Comparison of ENCODE assay signal across 21 mouse cellular contexts in the genomic region with DNA sequence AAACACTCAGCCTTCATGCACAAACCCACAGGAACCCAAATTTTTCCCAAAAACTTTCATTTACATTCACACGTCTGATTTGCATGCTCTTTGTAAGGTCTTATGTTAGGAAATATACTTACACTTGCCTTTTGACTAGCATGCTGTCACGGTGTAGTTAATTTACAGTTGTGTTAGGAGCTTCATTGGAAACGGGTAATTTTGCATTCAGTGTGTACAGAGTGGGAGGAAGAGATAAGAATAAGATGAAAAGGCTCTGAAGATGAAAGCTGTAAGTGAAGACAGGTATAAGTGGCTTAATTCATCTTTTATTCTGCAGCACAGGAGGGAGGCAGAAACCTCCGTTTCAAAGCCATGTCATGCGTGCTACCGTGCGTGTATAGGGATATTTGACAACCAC.
A peak's percentile ranks its signal among the peaks of the same experiment; 100 is the strongest.
DNase-seq lines count a peak whose midpoint lies in the region; ATAC-seq and TF ChIP-seq lines count a peak whose summit lies in the region.
"Had no signal": no experiment of that assay in that cellular context is flagged by ENCODE, and none has a peak within 500 bp of the region (broad histone marks: within the 10 kb centered on the region; RNA-seq: fewer than 3 reads in every experiment).

No protein-coding gene starts in this region.

- H3K27ac ChIP-seq in hindbrain, embryonic 14.5 days = peak overlapping the region; percentile 21; the same call in 1 of the 2 replicates
- no peak overlapping the region for H3K27ac ChIP-seq in hindbrain, embryonic 10.5 days
- 0 out of 2 replicates have a peak overlapping the region, but pooled peaks have one; percentile 9 for H3K27ac ChIP-seq in midbrain, embryonic 14.5 days (replicated peaks; ENCODE audit: low read depth, low read length)
- 0 out of 2 replicates have a peak overlapping the region, but pooled peaks have one; percentile 51 for H3K27ac ChIP-seq in midbrain, postnatal 0 days (ENCODE audit: low read depth, low read length)
- H3K27ac ChIP-seq: heart, adult 2 months; heart, embryonic 10.5 days; heart, embryonic 13.5 days; hindbrain, embryonic 15.5 days had no signal

- no peak for TF ChIP-seq POLR2A in brain, embryonic 14.5 days (IDR thresholded peaks at IDR 0.05; ENCODE audit: borderline replicate concordance, extremely low read depth, insufficient read depth, insufficient read length, poor library complexity, severe bottlenecking)

- no peak for TF ChIP-seq CTCF in brain, embryonic 14.5 days (IDR thresholded peaks at IDR 0.05; ENCODE audit: borderline replicate concordance, extremely low read depth, insufficient read depth, insufficient read length)
- no peak for TF ChIP-seq CTCF in midbrain, postnatal 0 days (IDR thresholded peaks at IDR 0.05)

- no peak overlapping the region for H3K9ac ChIP-seq in hindbrain, embryonic 14.5 days
- no peak overlapping the region for H3K9ac ChIP-seq in midbrain, embryonic 14.5 days (replicated peaks; ENCODE audit: low read length)
- no peak overlapping the region for H3K9ac ChIP-seq in midbrain, postnatal 0 days (replicated peaks; ENCODE audit: low read length, poor library complexity, severe bottlenecking)
- H3K9ac ChIP-seq: heart, embryonic 13.5 days; hindbrain, embryonic 15.5 days had no signal

- 45% methylated on average over 7 of the region's 7 CpGs for WGBS in hindbrain, embryonic 14.5 days
- 66% methylated on average over 7 of the region's 7 CpGs for WGBS in hindbrain, embryonic 10.5 days
- WGBS in midbrain, embryonic 14.5 days = 29% methylated on average over 7 of the region's 7 CpGs
- WGBS in midbrain, postnatal 0 days = 25% methylated on average over 7 of the region's 7 CpGs

- H3K4me2 ChIP-seq in hindbrain, embryonic 14.5 days (replicated peaks) = no peak overlapping the region
- no peak overlapping the region for H3K4me2 ChIP-seq in midbrain, embryonic 14.5 days (ENCODE audit: low read length)
- H3K4me2 ChIP-seq in midbrain, postnatal 0 days (ENCODE audit: low read depth, low read length, poor library complexity, severe bottlenecking) = no peak overlapping the region
- H3K4me2 ChIP-seq: heart, embryonic 13.5 days; hindbrain, embryonic 15.5 days had no signal

- H3K4me3 ChIP-seq in hindbrain, embryonic 14.5 days (replicated peaks; ENCODE audit: low read length) = no peak overlapping the region
- H3K4me3 ChIP-seq in hindbrain, embryonic 10.5 days = no peak overlapping the region
- H3K4me3 ChIP-seq in midbrain, embryonic 14.5 days (replicated peaks; ENCODE audit: low read depth, low read length) = no peak overlapping the region
- H3K4me3 ChIP-seq in midbrain, postnatal 0 days (ENCODE audit: low read depth, low read length) = no peak overlapping the region
- H3K4me3 ChIP-seq: heart, adult 2 months; heart, embryonic 10.5 days; heart, embryonic 13.5 days; hindbrain, embryonic 15.5 days had no signal

- ATAC-seq in hindbrain, embryonic 14.5 days (ENCODE audit: low FRiP score) = no peak
- peak; percentile 24; the same call in 1 of the 2 replicates for ATAC-seq in midbrain, embryonic 14.5 days (ENCODE audit: low FRiP score, low TSS enrichment)
- ATAC-seq in midbrain, postnatal 0 days (ENCODE audit: low FRiP score) = 0 out of 2 replicates have a peak, but pooled peaks have one; percentile 16
- ATAC-seq: CD4-positive, CD25-positive, alpha-beta regulatory T cell, adult 4 months; forebrain, embryonic 14.5 days had no signal

- H3K27me3 ChIP-seq in hindbrain, embryonic 14.5 days (ENCODE audit: control insufficient read depth, insufficient read depth, low read length) = no peaks in the 10 kb centered on the region
- H3K27me3 ChIP-seq in hindbrain, embryonic 10.5 days (ENCODE audit: insufficient read depth, poor library complexity, severe bottlenecking) = no peaks in the 10 kb centered on the region
- H3K27me3 ChIP-seq in midbrain, embryonic 14.5 days (ENCODE audit: control insufficient read depth, insufficient read depth, low read length) = no peaks in the 10 kb centered on the region
- H3K27me3 ChIP-seq in midbrain, postnatal 0 days (ENCODE audit: insufficient read depth, low read length) = no peaks in the 10 kb centered on the region
- H3K27me3 ChIP-seq: heart, embryonic 13.5 days; hindbrain, embryonic 15.5 days had no signal

- H3K9me3 ChIP-seq in hindbrain, embryonic 14.5 days (ENCODE audit: control insufficient read depth, low read length) = no peaks in the 10 kb centered on the region
- H3K9me3 ChIP-seq in hindbrain, embryonic 10.5 days = no peaks in the 10 kb centered on the region
- no peaks in the 10 kb centered on the region for H3K9me3 ChIP-seq in midbrain, embryonic 14.5 days (ENCODE audit: control insufficient read depth, low read length)
- H3K9me3 ChIP-seq in midbrain, postnatal 0 days (ENCODE audit: low read length) = no peaks in the 10 kb centered on the region
- H3K9me3 ChIP-seq: heart, embryonic 10.5 days; heart, embryonic 13.5 days; hindbrain, embryonic 15.5 days had no signal

- no peaks in the 10 kb centered on the region for H3K36me3 ChIP-seq in hindbrain, embryonic 14.5 days (replicated peaks; ENCODE audit: control insufficient read depth, insufficient read depth)
- H3K36me3 ChIP-seq in hindbrain, embryonic 10.5 days = no peaks in the 10 kb centered on the region
- no peaks in the 10 kb centered on the region for H3K36me3 ChIP-seq in midbrain, embryonic 14.5 days (ENCODE audit: control insufficient read depth, insufficient read depth, low read length)
- no peaks in the 10 kb centered on the region for H3K36me3 ChIP-seq in midbrain, postnatal 0 days (ENCODE audit: insufficient read depth, low read length)
- H3K36me3 ChIP-seq: heart, embryonic 10.5 days; heart, embryonic 13.5 days; hindbrain, embryonic 15.5 days had no signal

- peaks cover 17% of the 10 kb centered on the region for H3K4me1 ChIP-seq in hindbrain, embryonic 14.5 days (replicated peaks; ENCODE audit: control insufficient read depth, insufficient read depth, low read length)
- H3K4me1 ChIP-seq in hindbrain, embryonic 10.5 days (replicated peaks) = peaks cover 25% of the 10 kb centered on the region
- peaks cover 28% of the 10 kb centered on the region for H3K4me1 ChIP-seq in midbrain, embryonic 14.5 days (ENCODE audit: control insufficient read depth, insufficient read depth, low read length)
- no peaks in the 10 kb centered on the region for H3K4me1 ChIP-seq in midbrain, postnatal 0 days (ENCODE audit: insufficient read depth, low read length)

- no peak for DNase-seq in hindbrain, embryonic 14.5 days (ENCODE audit: low spot score)
- DNase-seq in hindbrain, embryonic 10.5 days (ENCODE audit: low spot score) = no peak
- DNase-seq in brain, embryonic 14.5 days (ENCODE audit: low read depth) = peak; percentile 54
- peak; percentile 49 for DNase-seq in midbrain, embryonic 14.5 days
- no peak for DNase-seq in midbrain, postnatal 0 days (ENCODE audit: low spot score)
- DNase-seq in cerebellum, adult 9-11 months = no peak
- DNase-seq: adrenal gland, adult 2 months; adrenal gland, postnatal 14 days; cerebellum, adult 11-12 months; cerebellum, adult 8-10 months; cerebellum, postnatal 14 days; gastrocnemius, postnatal 10 days; gastrocnemius, postnatal 36 days; heart, adult 2 months; heart, postnatal 14 days; heart, postnatal 4 days had no signal

Comparison
In these comparisons a context has a peak if more than half of its experiments do, and no peak if none do; other contexts are left out.
1. DNase-seq: peak in brain, embryonic 14.5 days (single experiment) and midbrain, embryonic 14.5 days (single experiment); none in hindbrain, embryonic 14.5 days (single experiment), hindbrain, embryonic 10.5 days (single experiment), midbrain, postnatal 0 days (single experiment) and cerebellum, adult 9-11 months (single experiment).